Mouse (Mus musculus) midbrain, embryonic 14.5 days (tissue): ENCODE measurements at regions not wholly inside any gene's neighbourhood (a gene's known extent, or its start where the extent isn't known, plus 50 kb on each side); places are given as distances from the start of the nearest gene placed in this dataset.

Source experiments
- ATAC-seq: fragments of 200-750 bp; cut with Nextera tagmentation; 2 replicates; pipeline ENCODE4 v1.8.0; 2017; ENCODE audit warnings: moderate number of reproducible peaks, moderate library complexity; ENCODE audit not compliant: low FRiP score, low TSS enrichment
- DNase-seq: peaks from one replicate; pipeline ENCODE4 v3.0.0-alpha.2; 2015
- H3K27ac ChIP-seq: fragments of 300-500 bp; sonication (generic); replicated peaks from 2 replicates; pipeline ENCODE4 v1.5.1; 2014; ENCODE audit warnings: mild to moderate bottlenecking, low read depth, low read length, moderate library complexity
- H3K27me3 ChIP-seq: fragments of 300-500 bp; sonication (generic); 2 replicates; pipeline ENCODE4 v1.6.1; 2014; ENCODE audit warnings: low read length, control low read depth, mixed read lengths; ENCODE audit not compliant: control insufficient read depth, insufficient read depth
- H3K36me3 ChIP-seq: fragments of 300-500 bp; sonication (generic); 2 replicates; pipeline ENCODE4 v1.6.1; 2014; ENCODE audit warnings: low read length, control low read depth; ENCODE audit not compliant: control insufficient read depth, insufficient read depth
- H3K4me1 ChIP-seq: fragments of 300-500 bp; sonication (generic); 2 replicates; pipeline ENCODE4 v1.6.1; 2014; ENCODE audit warnings: mild to moderate bottlenecking, antibody characterized with exemption, low read length, control low read depth; ENCODE audit not compliant: control insufficient read depth, insufficient read depth
- H3K4me2 ChIP-seq: fragments of 300-500 bp; sonication (generic); 2 replicates; pipeline ENCODE4 v1.6.1; 2014; ENCODE audit warnings: mild to moderate bottlenecking, low read length, moderate library complexity
- H3K4me3 ChIP-seq: fragments of 300-500 bp; sonication (generic); replicated peaks from 2 replicates; pipeline ENCODE4 v1.5.1; 2014; ENCODE audit warnings: low read depth, low read length
- H3K9ac ChIP-seq: fragments of 300-500 bp; sonication (generic); replicated peaks from 2 replicates; pipeline ENCODE4 v1.6.1; 2014; ENCODE audit warnings: mild to moderate bottlenecking, low read length, moderate library complexity
- H3K9me3 ChIP-seq: fragments of 300-500 bp; sonication (generic); 2 replicates; pipeline ENCODE4 v1.6.1; 2016; ENCODE audit warnings: low read length, control low read depth, mixed read lengths; ENCODE audit not compliant: control insufficient read depth
- WGBS: fragments of 180-500 bp; shearing (Covaris S2); extraction: QIAGEN DNeasy Blood & Tissue Kit; methylation state at CpG from one replicate; pipeline ENCODE4 v1.1.7; 2014; 5-methylcytosine and 5-hydroxymethylcytosine counted together

DNA sequence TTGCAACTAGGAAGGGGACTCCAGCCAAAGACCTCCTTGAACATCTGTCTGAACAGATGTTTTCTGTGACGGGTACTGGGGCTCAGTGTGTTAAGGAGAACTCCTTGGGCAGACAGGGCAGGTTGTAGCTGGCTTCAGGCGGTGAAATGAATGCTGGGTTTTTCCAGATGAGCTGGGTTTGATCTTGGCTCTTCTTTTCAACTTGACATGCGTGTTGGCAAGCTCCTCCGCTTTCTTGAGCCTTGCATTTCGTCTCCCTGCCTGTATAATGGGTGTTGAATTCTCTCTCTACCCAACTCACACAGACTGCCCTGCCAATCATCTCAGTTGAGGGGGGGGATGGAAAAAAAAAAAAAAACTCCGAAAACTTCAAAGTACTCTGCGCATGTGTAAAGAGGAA, 171.8 kb upstream of the Tshz3 start:
- Histone ChIP-seq H3K36me3 (no peaks in the 10 kb centered on the region), H3K27me3 (no peaks in the 10 kb centered on the region), H3K4me3 (no peak overlapping the region), H3K4me1 (no peaks in the 10 kb centered on the region; the same call in 1 of the 2 replicates), H3K9ac (no peak overlapping the region), H3K9me3 (no peaks in the 10 kb centered on the region), H3K4me2 (no peak overlapping the region), H3K27ac (no peak overlapping the region)
- no peak for ATAC-seq
- no peak for DNase-seq
- WGBS: 54% methylated on average over 7 of the region's 7 CpGs

DNA sequence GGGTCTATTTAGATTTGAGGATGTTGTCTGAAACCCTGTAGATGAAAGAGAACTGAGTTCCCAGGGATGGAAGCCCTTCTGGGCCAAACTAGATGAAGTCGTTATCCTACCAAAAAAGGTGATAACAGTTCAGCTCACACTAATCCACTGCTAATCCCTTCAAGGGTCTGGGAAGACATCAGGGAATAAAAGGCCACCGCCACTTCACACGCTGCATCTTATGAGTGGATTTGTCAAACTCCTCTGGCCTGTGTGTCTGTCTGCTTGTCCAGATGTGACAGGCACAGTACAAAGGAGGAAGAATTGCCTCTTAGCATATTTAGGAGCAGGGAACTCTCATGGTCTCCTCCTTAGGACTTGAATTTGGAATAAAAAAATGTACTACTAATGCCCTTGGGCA, 171.2 kb upstream of the Tshz3 start:
- no peak overlapping the region for H3K9ac ChIP-seq
- H3K4me1 ChIP-seq: no peaks in the 10 kb centered on the region; the same call in 1 of the 2 replicates
- no peak overlapping the region for H3K27ac ChIP-seq
- no peaks in the 10 kb centered on the region for H3K36me3 ChIP-seq
- H3K27me3 ChIP-seq: no peaks in the 10 kb centered on the region
- no peak overlapping the region for H3K4me3 ChIP-seq
- no peaks in the 10 kb centered on the region for H3K9me3 ChIP-seq
- ATAC-seq: no peak; the same call in 1 of the 2 replicates
- peak; percentile 29 for DNase-seq
- WGBS: 13% methylated on average over 3 of the region's 3 CpGs
- H3K4me2 ChIP-seq: no peak overlapping the region

GRCm38 (mm10) chr7:36529504-36530065, 168.3 kb upstream of the Tshz3 start:
- Histone ChIP-seq H3K27ac (no peak overlapping the region), H3K27me3 (no peaks in the 10 kb centered on the region), H3K4me3 (no peak overlapping the region), H3K4me1 (no peaks in the 10 kb centered on the region; the same call in 1 of the 2 replicates), H3K36me3 (no peaks in the 10 kb centered on the region), H3K9me3 (no peaks in the 10 kb centered on the region), H3K9ac (no peak overlapping the region), H3K4me2 (no peak overlapping the region)
- 73% methylated on average over 15 of the region's 15 CpGs for WGBS
- DNase-seq: peak; percentile 26
- no peak for ATAC-seq

GRCm38 (mm10) chr7:36531559-36531958, 166.4 kb upstream of the Tshz3 start:
- no peak for ATAC-seq
- Histone ChIP-seq H3K4me1 (no peaks in the 10 kb centered on the region; the same call in 1 of the 2 replicates), H3K27ac (no peak overlapping the region), H3K4me2 (no peak overlapping the region), H3K9me3 (no peaks in the 10 kb centered on the region), H3K9ac (no peak overlapping the region), H3K36me3 (no peaks in the 10 kb centered on the region), H3K4me3 (no peak overlapping the region), H3K27me3 (no peaks in the 10 kb centered on the region)
- WGBS: 67% methylated on average over 1 of the region's 1 CpGs
- no peak for DNase-seq

GRCm38 (mm10) chr7:36538111-36538510, 159.8 kb upstream of the Tshz3 start:
- Histone ChIP-seq H3K4me1 (no peaks in the 10 kb centered on the region), H3K9me3 (no peaks in the 10 kb centered on the region), H3K9ac (no peak overlapping the region), H3K4me2 (no peak overlapping the region), H3K27ac (no peak overlapping the region), H3K27me3 (no peaks in the 10 kb centered on the region), H3K36me3 (no peaks in the 10 kb centered on the region), H3K4me3 (no peak overlapping the region)
- ATAC-seq: no peak
- WGBS: 85% methylated on average over 11 of the region's 11 CpGs
- no peak for DNase-seq

GRCm38 (mm10) chr7:36548007-36548406, 149.9 kb upstream of the Tshz3 start:
- H3K27me3 ChIP-seq: no peaks in the 10 kb centered on the region
- no peak for ATAC-seq
- H3K9me3 ChIP-seq: no peaks in the 10 kb centered on the region
- no peak for DNase-seq
- H3K4me3 ChIP-seq: no peak overlapping the region
- 38% methylated on average over 14 of the region's 14 CpGs for WGBS
- H3K4me2 ChIP-seq: no peak overlapping the region
- H3K4me1 ChIP-seq: no peaks in the 10 kb centered on the region
- no peak overlapping the region for H3K9ac ChIP-seq
- H3K27ac ChIP-seq: no peak overlapping the region
- H3K36me3 ChIP-seq: no peaks in the 10 kb centered on the region

DNA sequence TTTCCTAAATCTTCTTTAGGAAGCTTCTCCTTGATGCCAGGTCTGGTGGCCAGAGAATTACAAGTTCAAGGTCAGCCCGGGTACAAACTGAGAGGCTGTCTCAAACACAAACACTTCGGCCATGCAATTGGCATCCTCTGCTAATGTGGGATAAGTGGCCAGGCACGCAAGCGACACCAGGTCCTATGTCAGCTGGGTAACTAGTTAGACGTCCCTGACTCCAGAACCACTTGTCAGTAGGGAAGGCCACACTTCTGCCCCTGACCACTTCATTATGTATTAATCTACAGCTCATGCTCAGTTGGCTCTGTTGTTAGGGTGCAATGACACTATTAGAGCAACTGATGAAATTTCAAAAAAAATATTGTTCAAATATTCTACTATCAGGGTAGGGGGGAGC, 149.5 kb upstream of the Tshz3 start:
- H3K9ac ChIP-seq: no peak overlapping the region
- H3K4me1 ChIP-seq: no peaks in the 10 kb centered on the region
- no peak overlapping the region for H3K4me3 ChIP-seq
- no peak for DNase-seq
- no peaks in the 10 kb centered on the region for H3K27me3 ChIP-seq
- no peaks in the 10 kb centered on the region for H3K36me3 ChIP-seq
- no peak overlapping the region for H3K27ac ChIP-seq
- 82% methylated on average over 5 of the region's 5 CpGs for WGBS
- H3K4me2 ChIP-seq: no peak overlapping the region
- no peaks in the 10 kb centered on the region for H3K9me3 ChIP-seq
- ATAC-seq: no peak

DNA sequence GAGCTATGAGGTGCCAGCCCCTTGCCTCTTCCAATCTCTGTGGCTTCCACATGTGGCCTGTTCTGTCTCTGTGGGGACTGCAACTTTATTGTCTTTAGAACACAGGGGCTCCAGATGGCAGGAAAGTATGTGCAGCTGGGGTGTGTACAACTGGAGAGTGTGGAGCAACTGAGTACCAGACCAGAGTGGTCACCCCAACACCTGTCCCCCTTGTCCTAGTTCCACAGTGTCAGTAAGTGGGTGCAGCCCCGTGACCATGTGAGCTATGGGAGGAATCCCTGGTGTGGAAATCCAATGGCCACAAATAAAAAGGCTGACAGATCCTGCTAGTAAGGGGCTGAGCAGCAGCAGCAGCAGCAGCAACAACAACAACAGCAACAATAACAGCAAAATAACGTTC, 126.9 kb upstream of the Tshz3 start:
- H3K9me3 ChIP-seq: no peaks in the 10 kb centered on the region
- DNase-seq (no peak), ATAC-seq (no peak)
- 87% methylated on average over 2 of the region's 2 CpGs for WGBS
- no peaks in the 10 kb centered on the region for H3K36me3 ChIP-seq
- no peak overlapping the region for H3K9ac ChIP-seq
- H3K4me3 ChIP-seq: no peak overlapping the region
- no peaks in the 10 kb centered on the region for H3K4me1 ChIP-seq
- no peaks in the 10 kb centered on the region for H3K27me3 ChIP-seq
- no peak overlapping the region for H3K27ac ChIP-seq
- H3K4me2 ChIP-seq: no peak overlapping the region

- Histone ChIP-seq H3K27me3 (no peaks in the 10 kb centered on the region), H3K9me3 (no peaks in the 10 kb centered on the region), H3K27ac (no peak overlapping the region), H3K4me1 (no peaks in the 10 kb centered on the region), H3K4me2 (no peak overlapping the region), H3K9ac (no peak overlapping the region), H3K36me3 (no peaks in the 10 kb centered on the region), H3K4me3 (no peak overlapping the region)
- ATAC-seq (no peak), DNase-seq (no peak)
- 93% methylated on average over 6 of the region's 6 CpGs for WGBS
Observed at GRCm38 (mm10) chr7:36582074-36582473, 115.8 kb upstream of the Tshz3 start.
